Mouse (Mus musculus) heart, embryonic 10.5 days (tissue): ENCODE data around the gene Helz2. TPM values are rescaled to one million over a fixed set of nuclear protein-coding genes. Genes with fewer than 3 reads are reported as not detected.

ENCODE experiments used
- DNase-seq: peaks from one replicate; pipeline ENCODE4 v3.0.0-alpha.2; 2017; ENCODE audit warnings: low spot score
- H3K27ac ChIP-seq: fragments of 300-500 bp; sonication (generic); 2 replicates; pipeline ENCODE4 v1.5.1; 2016; ENCODE audit warnings: mild to moderate bottlenecking
- H3K27me3 ChIP-seq: fragments of 300-500 bp; sonication (generic); 2 replicates; pipeline ENCODE4 v1.6.1; 2016; ENCODE audit warnings: mild to moderate bottlenecking; ENCODE audit not compliant: poor library complexity, insufficient read depth, severe bottlenecking
- H3K36me3 ChIP-seq: fragments of 300-500 bp; sonication (generic); 2 replicates; pipeline ENCODE4 v1.6.1; 2016; ENCODE audit warnings: mild to moderate bottlenecking, moderate library complexity
- H3K4me1 ChIP-seq: fragments of 300-500 bp; sonication (generic); 2 replicates; pipeline ENCODE4 v1.6.1; 2016; ENCODE audit warnings: mild to moderate bottlenecking
- H3K4me3 ChIP-seq: fragments of 300-500 bp; sonication (generic); 2 replicates; pipeline ENCODE4 v1.5.1; 2016; ENCODE audit warnings: mild to moderate bottlenecking, moderate library complexity
- H3K9me3 ChIP-seq: fragments of 300-500 bp; sonication (generic); 2 replicates; pipeline ENCODE4 v1.6.1; 2016; ENCODE audit warnings: mild to moderate bottlenecking, moderate library complexity
- WGBS: fragments of 180-500 bp; shearing (Covaris S2); methylation state at CpG from one replicate; pipeline ENCODE4 v1.1.7; 2016; 5-methylcytosine and 5-hydroxymethylcytosine counted together
- polyA plus RNA-seq: library from polyadenylated mRNA; unstranded; fragments of >200 nt; fragmentation: Nextera tagmentation; extraction: Ambion mirVana; gene quantifications from 2 replicates; pipeline ENCODE4 v1.2.1, GENCODE M21; 2016

The Helz2 gene
- polyA plus RNA-seq, 1 experiment from 2014 or later = 1.1 TPM

- H3K4me1 ChIP-seq = no peaks in the 10 kb centered on the region
- H3K36me3 ChIP-seq = peaks cover 62% of the 10 kb centered on the region
- DNase-seq = no peak
- no peaks in the 10 kb centered on the region for H3K9me3 ChIP-seq
- no peak overlapping the region for H3K4me3 ChIP-seq
- H3K27ac ChIP-seq = no peak overlapping the region
- H3K27me3 ChIP-seq = no peaks in the 10 kb centered on the region
- WGBS = 80% methylated on average over 1 of the region's 1 CpGs
These were observed 11.4 kb upstream of the Helz2 start for GRCm38 (mm10) chr2:181253248-181253647.

DNA sequence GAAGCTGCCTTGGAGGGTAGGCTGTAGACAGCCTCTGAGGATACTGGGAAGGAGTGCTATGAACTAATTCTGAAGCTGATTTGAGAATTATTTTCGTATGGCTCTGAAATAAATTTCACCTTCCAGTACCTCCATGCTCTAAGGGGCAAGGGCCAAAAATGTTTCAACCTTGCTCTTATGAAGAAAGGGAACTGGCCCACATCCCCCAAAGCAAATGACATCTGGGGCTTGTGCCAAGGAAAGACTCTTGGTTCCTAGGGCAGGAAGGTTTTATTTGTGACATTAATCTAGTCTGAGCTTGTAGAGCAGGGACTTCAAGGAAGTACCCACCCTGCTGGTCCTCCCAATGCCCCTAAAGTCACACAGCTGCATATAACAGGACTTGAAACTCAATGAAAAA, 10.0 kb upstream of the Helz2 start:
- no peak for DNase-seq
- Histone ChIP-seq H3K27ac (no peak overlapping the region), H3K9me3 (no peaks in the 10 kb centered on the region), H3K4me3 (no peak overlapping the region), H3K36me3 (peaks cover 51% of the 10 kb centered on the region), H3K27me3 (no peaks in the 10 kb centered on the region), H3K4me1 (no peaks in the 10 kb centered on the region)
- WGBS = 86% methylated on average over 1 of the region's 1 CpGs

GRCm38 (mm10) chr2:181249217-181249616, 7.4 kb upstream of the Helz2 start:
- Histone ChIP-seq H3K9me3 (no peaks in the 10 kb centered on the region), H3K27ac (no peak overlapping the region), H3K4me1 (no peaks in the 10 kb centered on the region), H3K36me3 (peaks cover 28% of the 10 kb centered on the region), H3K27me3 (no peaks in the 10 kb centered on the region), H3K4me3 (no peak overlapping the region)
- no peak for DNase-seq
- 82% methylated on average over 10 of the region's 10 CpGs for WGBS

GRCm38 (mm10) chr2:181245031-181245430, 3.2 kb upstream of the Helz2 start:
- Histone ChIP-seq H3K27me3 (peaks cover 8% of the 10 kb centered on the region; the same call in 1 of the 2 replicates), H3K36me3 (no peaks in the 10 kb centered on the region), H3K4me1 (peaks cover 18% of the 10 kb centered on the region; the same call in 1 of the 2 replicates), H3K27ac (no peak overlapping the region), H3K4me3 (no peak overlapping the region), H3K9me3 (no peaks in the 10 kb centered on the region)
- 48% methylated on average over 2 of the region's 2 CpGs for WGBS
- DNase-seq = no peak

- Histone ChIP-seq H3K27me3 (peaks cover 16% of the 10 kb centered on the region; the same call in 1 of the 2 replicates), H3K4me1 (peaks cover 18% of the 10 kb centered on the region; the same call in 1 of the 2 replicates), H3K9me3 (no peaks in the 10 kb centered on the region), H3K36me3 (no peaks in the 10 kb centered on the region; the same call in 1 of the 2 replicates), H3K4me3 (no peak overlapping the region), H3K27ac (no peak overlapping the region)
- WGBS = 33% methylated on average over 11 of the region's 11 CpGs
- no peak for DNase-seq
These were observed 2.0 kb upstream of the Helz2 start for GRCm38 (mm10) chr2:181243706-181244394.

DNA sequence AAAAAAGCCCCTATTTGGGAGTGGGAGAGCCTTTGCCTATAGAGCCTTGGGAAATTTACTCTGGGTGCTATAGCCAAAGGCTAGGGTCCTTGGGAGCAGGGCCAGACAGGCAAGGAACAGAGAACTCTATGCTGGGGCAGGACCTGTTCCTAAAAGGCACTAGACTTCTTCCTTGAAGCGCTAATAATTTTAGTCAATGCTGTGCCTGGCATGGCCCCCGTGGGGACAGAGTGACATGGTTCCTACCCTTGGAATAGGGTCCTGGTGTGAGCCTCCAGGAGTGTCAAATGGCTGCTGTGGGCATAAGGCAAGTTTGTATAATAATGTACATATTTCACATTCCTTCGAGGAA, 463 bp upstream of the Helz2 start:
- Histone ChIP-seq H3K9me3 (no peaks in the 10 kb centered on the region), H3K4me1 (peaks cover 18% of the 10 kb centered on the region; the same call in 1 of the 2 replicates), H3K27me3 (peaks cover 16% of the 10 kb centered on the region; the same call in 1 of the 2 replicates), H3K27ac (peak overlapping the region; percentile 75), H3K36me3 (peaks cover 4% of the 10 kb centered on the region; the same call in 1 of the 2 replicates), H3K4me3 (peak overlapping the region; percentile 68)
- DNase-seq = no peak
- 71% methylated on average over 3 of the region's 3 CpGs for WGBS

DNA sequence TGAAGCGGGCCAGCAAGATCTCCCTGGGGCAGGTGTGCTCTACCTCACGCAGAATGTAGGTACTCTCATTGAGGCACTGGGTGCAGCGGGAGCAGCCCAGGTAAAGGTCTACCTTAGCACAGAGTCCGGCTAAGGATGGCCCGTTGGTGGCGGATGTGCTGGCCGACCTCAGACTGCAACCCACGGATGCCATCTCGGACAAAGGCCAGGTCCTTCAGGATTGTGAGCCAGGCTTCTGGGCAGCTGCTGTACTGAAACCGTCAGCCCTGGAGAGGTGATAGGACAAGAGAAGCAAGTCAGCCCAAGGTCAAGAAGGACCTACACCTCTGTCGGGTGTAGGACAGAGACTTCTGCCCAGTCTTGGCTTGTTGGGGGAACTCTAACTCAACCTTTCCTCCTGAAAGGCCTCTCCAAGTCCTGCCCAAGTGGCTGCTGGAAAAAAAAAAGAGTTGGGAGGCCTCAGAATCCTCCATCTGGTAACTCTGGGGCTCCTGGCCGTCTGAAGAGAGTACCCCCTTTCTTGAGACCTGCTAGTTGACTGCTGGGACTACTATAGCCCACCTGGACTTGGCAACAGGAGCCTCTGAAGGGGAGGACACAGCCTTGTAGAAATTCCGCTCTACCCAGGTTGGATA, 904 bp downstream of the Helz2 start:
- 86% methylated on average over 13 of the region's 13 CpGs for WGBS
- peaks cover 5% of the 10 kb centered on the region; the same call in 1 of the 2 replicates for H3K36me3 ChIP-seq
- peak overlapping the region; percentile 68 for H3K4me3 ChIP-seq
- H3K4me1 ChIP-seq = peaks cover 18% of the 10 kb centered on the region; the same call in 1 of the 2 replicates
- H3K27me3 ChIP-seq = peaks cover 16% of the 10 kb centered on the region; the same call in 1 of the 2 replicates
- no peaks in the 10 kb centered on the region for H3K9me3 ChIP-seq
- no peak for DNase-seq
- 0 out of 2 replicates have a peak overlapping the region, but pooled peaks have one; percentile 75 for H3K27ac ChIP-seq

DNA sequence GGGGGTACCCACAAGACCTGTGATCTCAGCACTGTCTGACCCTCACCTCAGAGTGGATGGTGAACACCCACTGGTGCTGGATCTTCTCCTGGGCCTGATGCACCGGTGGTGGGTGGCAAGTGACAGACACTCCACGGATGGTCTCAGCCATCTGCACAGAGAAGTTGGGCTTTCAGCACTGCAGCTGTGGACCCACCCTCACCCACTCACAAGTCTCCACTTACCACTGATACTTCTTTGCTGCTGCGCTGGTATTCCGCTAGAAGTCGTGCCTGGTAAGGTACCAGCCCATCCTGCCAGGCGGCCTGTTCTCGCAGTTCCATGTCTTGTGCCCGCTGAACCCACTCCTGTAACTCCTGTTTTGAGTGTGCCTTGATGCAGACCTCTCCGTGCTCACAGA, 2.6 kb downstream of the Helz2 start:
- DNase-seq = no peak
- 89% methylated on average over 9 of the region's 9 CpGs for WGBS
- peaks cover 18% of the 10 kb centered on the region; the same call in 1 of the 2 replicates for H3K4me1 ChIP-seq
- H3K9me3 ChIP-seq = no peaks in the 10 kb centered on the region
- no peak overlapping the region for H3K27ac ChIP-seq
- no peak overlapping the region for H3K4me3 ChIP-seq
- peaks cover 5% of the 10 kb centered on the region; the same call in 1 of the 2 replicates for H3K36me3 ChIP-seq
- H3K27me3 ChIP-seq = peaks cover 16% of the 10 kb centered on the region; the same call in 1 of the 2 replicates

DNA sequence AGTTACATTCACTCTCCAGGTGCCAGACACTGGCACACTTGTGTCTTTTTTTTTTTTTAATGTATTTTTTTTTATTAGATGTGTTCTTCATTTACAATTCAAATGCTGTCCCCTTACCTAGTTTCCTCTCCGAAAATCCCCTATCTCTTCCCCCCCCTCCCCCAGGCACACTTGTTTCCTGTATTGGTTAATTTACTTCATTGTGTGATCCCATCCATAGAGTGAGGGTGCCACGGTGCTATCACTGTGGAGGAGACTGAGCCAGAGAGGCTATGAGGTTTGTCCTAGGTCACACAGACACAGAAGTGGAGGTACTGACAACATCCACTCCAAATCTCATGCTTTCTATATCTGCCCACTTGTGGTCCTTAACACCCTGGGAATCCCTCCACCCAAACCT, 3.0 kb downstream of the Helz2 start:
- Histone ChIP-seq H3K4me3 (no peak overlapping the region), H3K36me3 (peaks cover 5% of the 10 kb centered on the region; the same call in 1 of the 2 replicates), H3K27ac (no peak overlapping the region), H3K9me3 (no peaks in the 10 kb centered on the region), H3K4me1 (peaks cover 17% of the 10 kb centered on the region; the same call in 1 of the 2 replicates), H3K27me3 (peaks cover 16% of the 10 kb centered on the region; the same call in 1 of the 2 replicates)
- WGBS = 57% methylated on average over 2 of the region's 2 CpGs
- DNase-seq = no peak

- no peak for DNase-seq
- 82% methylated on average over 10 of the region's 10 CpGs for WGBS
- H3K27me3 ChIP-seq = peaks cover 16% of the 10 kb centered on the region; the same call in 1 of the 2 replicates
These were observed 3.7 kb downstream of the Helz2 start for GRCm38 (mm10) chr2:181238091-181238610.

GRCm38 (mm10) chr2:181237251-181238014, 4.4 kb downstream of the Helz2 start:
- H3K27ac ChIP-seq = no peak overlapping the region
- peaks cover 5% of the 10 kb centered on the region; the same call in 1 of the 2 replicates for H3K36me3 ChIP-seq
- 87% methylated on average over 17 of the region's 17 CpGs for WGBS
- no peak overlapping the region for H3K4me3 ChIP-seq
- no peaks in the 10 kb centered on the region for H3K9me3 ChIP-seq
- peaks cover 12% of the 10 kb centered on the region; the same call in 1 of the 2 replicates for H3K4me1 ChIP-seq
- DNase-seq = no peak
- H3K27me3 ChIP-seq = peaks cover 16% of the 10 kb centered on the region; the same call in 1 of the 2 replicates

More at GRCm38 (mm10) chr2:181238091-181238610, 3.7 kb downstream of the Helz2 start:
- Histone ChIP-seq H3K4me1 (peaks cover 12% of the 10 kb centered on the region; the same call in 1 of the 2 replicates), H3K9me3 (no peaks in the 10 kb centered on the region), H3K27ac (no peak overlapping the region), H3K36me3 (peaks cover 5% of the 10 kb centered on the region; the same call in 1 of the 2 replicates), H3K4me3 (no peak overlapping the region)
